Mouse (Mus musculus): ENCODE measurements around the gene Smndc1.

Gene Smndc1

GRCm38 (mm10) chr19:53378421-53378820 lies 12.0 kb downstream of the Smndc1 start:
- DNase-seq, result no peak

DNA sequence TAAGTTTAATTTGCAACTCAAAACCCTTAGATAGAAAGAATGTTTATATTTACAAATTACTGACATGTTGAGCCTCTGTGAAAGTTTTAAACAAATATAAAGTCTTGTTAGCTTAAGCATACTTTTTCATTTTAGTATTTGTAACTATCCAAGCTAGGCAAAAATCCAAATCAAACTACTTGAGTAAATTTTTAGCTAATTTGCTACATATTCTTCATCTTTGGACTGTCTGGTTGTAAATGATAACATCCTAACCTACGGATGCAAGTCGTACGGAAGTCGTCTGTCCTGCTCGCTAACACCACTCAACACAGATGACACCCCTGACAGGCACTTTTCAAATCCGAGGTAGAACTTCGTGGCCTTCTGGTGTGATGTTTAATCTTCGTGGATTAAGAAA lies 12.7 kb downstream of the Smndc1 start:
- DNase-seq, result no peak

DNA sequence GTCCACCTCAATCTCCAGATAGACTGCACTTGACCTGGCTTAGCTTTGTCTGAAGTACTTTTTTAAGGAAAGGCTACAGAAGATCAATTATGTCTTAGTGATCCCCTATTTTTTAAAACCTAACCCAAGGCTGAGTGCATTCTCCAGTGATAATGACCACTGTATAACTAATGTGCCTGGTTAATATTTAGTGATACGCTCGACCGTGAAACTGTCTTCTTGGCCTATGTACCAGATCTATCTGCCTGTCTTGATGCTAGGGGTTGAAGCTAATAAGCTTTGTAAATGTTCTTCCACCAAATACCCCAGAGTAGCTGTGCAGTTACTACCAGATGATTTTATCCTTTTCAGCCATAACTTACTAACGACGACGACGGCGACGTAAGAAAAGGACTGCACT lies 14.6 kb downstream of the Smndc1 start:
- peak; percentile 57 for DNase-seq

GRCm38 (mm10) chr19:53375299-53375698 lies 15.1 kb downstream of the Smndc1 start:
- DNase-seq, result no peak

DNA sequence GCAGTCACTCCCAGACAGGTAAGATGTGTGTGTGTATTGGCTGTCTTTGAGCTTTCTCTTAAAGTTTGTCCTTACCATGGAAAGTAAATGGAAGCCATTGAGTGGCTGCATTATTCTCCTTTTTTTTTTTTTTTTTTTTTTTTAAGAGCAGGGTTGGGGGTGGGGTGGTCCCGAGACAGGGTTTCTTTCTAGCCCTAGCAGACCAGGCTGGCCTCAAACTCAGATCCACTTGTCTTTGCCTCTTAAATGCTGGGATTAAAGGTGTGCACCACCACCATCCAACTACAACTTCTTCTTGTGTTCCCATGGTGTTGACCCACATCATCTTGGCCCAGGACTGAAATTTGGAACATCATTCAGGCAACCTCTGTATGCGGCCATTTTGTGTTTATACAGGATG lies 16.8 kb downstream of the Smndc1 start:
- no peak for DNase-seq

- DNase-seq, result no peak
Measured at GRCm38 (mm10) chr19:53371666-53372065, 18.7 kb downstream of the Smndc1 start, which contains the start of gene Gm10197. Gm10197 (minus strand) TSS chr19:53371766.

- DNase-seq, result no peak
Measured at GRCm38 (mm10) chr19:53370233-53370632, 20.1 kb downstream of the Smndc1 start.

DNA sequence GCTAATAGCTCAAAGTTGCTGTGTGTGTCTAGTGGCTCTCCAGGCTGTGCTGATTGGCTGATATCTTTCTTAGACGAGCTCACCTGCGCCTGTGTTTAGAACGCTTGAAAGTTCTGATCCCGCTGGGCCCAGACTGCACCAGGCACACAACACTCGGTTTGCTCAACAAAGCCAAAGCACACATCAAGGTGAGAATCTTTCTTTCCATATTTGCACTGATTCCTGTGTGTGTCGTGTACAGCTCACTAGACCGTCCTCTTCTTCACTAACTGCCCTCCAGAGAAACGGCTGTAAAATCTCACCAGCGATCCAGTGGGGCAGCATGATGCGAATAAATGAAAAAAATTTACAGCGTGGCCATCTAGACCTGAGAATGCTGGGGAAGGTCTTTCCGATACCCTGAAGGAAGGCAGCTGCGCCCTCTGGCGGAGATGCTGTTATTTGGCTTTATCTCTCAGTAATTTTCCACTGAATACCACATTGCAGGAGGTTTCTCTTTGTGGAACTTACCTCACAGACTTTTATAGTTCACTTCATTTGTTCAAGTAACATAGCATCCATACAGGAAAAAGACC lies 20.8 kb downstream of the Smndc1 start:
- peak; percentile 91 for DNase-seq

GRCm38 (mm10) chr19:53366881-53367280 lies 23.5 kb downstream of the Smndc1 start:
- no peak for DNase-seq

DNA sequence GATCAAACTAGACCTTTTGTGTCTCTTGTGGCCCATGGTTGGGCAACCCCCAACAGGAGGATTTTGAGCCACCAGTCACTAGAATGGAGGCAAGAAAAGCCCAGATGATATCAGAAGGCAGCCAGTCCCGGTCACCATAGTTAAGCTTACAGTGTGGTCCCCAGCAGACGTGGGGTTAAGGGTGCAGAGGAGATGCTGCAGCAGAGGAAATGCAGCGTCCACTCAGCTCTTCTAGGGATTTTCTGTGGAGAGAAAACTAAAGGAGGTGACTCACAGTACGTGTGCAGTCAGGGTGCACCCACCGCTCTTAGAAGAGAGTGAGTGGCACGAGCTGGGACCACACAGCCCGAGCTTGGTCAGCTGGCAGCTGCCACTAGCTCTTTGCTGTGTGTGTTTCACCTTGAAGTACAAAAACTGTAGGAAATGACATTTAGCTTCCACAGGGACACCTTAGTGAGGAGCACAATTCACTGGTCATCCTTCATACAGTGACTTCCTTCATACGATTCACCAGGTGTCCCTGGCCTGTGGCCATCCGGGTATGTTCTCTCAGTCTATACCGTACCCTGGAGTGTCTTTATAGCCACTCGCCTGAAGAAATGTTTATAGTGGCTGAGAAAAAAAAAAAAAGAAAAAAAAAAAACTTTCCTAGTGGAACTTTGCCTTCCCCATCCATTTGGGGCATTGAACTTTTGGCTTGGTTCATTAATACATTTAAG lies 24.2 kb downstream of the Smndc1 start:
- DNase-seq, result no peak

- DNase-seq, result peak; percentile 88
Measured at GRCm38 (mm10) chr19:53364963-53365362, 25.4 kb downstream of the Smndc1 start.

GRCm38 (mm10) chr19:53364551-53364950 lies 25.8 kb downstream of the Smndc1 start:
- DNase-seq, result no peak

DNA sequence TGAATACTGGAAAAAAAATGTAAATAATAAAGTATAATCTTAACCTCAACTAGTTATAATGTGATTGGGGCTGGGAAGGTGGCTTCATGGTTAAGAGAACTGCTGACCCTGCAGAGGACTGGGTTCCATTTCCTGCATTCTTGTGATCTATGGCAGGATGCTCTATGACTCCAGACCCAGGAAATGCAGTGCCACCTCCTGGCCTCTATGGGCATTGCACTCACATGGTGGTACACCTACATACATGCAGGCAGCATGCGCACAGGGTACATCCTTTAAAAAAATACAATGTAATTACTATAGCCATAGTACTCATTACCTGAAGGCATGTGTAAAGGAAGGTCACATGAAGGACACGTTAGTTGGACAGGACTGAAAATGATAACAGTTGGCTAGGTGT lies 27.4 kb downstream of the Smndc1 start:
- DNase-seq, result no peak

DNA sequence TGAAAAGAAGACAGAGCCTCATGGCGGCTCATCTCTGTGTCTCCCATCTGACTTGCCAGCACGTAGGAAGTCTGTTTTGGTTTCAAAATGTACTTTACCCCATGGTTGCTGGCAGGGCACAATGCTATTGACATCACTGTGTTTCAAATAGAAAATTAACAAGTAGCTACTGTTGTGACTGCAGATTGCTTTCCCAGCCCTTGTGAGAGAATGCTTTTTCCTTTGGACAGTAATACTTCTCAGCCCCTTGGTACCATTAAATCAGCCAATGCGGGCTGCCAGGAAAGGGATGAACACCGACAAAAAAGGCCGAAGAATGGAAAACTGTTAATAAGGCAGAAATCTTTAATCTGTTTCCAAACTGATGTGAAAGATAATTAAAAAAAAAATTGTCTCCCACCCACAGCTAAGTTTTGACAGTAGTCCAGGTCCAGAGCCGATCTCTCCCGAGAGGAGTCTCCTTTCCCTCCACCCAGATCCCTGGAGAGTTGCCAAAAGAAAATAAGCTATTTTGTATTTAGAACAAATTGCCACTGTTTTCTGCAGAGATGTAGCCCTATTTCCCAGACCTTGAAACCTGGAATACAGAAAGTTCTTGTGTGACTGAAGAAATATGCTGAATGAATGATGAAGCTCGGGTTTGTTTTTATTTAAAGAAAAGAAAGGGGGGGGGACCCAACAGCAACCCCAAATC lies 30.0 kb downstream of the Smndc1 start:
- peak; percentile 52 for DNase-seq

- peak; percentile 62 for DNase-seq
Measured at GRCm38 (mm10) chr19:53359160-53360033, 31.0 kb downstream of the Smndc1 start.

DNA sequence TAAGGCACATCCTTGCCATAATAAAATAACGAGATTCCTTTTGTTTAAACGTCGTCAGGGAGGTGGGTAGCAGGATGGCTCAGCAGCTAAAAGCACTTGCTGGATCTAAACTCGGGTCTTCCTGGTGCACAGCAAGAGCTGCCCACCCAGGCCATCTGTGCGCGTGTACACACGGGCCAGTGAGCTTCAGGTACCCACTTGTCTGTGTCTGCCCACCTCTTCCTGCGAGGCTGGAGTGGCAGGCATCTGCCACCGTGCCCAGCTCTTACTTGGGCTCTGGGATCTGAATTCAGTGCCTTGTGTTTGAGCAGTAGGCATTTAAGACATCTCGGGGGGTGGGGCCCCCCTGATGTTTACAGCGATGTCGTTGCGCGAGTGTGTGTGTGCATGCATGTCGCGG lies 35.3 kb downstream of the Smndc1 start:
- DNase-seq, result no peak

DNA sequence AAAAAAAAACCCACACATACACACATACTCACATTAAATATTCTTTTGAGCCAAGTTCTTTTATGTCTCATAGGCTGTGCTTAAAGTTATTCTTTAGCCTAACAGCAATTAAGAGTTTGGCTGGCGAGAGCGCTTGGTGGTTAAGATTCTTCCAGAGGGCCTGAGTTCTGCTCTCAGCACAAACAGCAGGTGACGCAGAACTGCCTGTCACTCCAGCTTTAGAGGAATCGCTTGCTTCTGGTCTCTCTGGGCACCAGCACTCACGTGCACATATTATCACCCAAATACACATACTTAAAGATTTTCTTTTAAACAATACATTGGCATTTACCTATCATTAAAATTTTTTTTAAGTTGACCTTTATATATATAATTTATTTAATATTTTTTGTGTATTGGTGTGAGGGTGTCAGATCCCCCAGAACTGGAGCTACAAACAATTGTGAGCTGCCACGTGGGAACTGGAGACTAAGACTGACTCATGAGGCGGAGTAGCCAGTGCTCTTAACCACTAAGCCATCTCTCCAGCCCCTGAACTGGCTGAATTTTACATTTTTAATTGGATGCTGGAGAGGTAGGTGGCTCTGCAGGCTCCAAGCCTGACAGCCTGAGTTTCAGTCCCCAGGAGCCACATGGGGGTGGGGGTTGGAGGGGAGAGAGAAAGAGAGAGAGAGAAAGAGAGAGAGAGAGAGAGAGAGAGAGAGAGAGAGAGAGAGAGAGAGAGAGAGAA lies 35.9 kb downstream of the Smndc1 start:
- DNase-seq, result no peak

DNA sequence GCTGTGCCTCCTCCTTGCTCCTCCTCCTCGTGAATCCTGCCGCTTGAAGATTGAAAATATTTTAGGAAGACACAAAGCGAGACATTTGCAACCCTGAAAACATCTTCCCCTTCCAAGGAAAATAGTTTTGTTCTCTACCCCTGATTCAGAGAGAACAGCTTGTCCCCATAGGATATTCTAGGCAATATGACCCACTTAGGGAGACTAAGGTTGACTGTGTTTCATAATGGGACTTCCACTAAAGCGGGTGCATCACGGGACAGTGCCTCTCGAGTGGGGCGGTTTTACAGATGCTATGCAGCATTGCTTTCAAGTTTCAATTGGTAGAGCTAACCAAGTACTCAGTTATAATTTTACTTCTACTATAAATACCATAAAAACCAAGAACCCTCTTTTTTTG lies 36.5 kb downstream of the Smndc1 start:
- DNase-seq, result no peak

GRCm38 (mm10) chr19:53345766-53346165 lies 44.6 kb downstream of the Smndc1 start:
- DNase-seq, result no peak

DNA sequence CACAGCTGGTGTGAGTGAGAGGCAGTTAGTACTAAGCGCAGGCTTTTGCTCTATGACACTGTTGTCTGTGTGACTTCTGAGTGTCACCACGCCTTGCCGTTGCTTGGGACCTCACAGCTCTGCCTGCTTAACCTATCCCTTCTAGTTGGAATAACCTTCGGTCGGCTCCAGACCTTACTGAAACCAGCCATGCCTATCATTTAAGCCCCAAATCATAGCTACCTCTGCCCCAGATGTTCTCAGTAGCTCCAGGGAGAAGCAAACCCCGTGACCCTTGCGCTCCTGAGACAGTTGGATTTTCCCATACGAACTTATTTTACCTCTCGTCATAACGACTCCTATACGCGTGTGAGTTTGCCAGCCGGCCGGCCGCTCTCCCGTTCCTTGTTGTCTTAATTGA lies 46.3 kb downstream of the Smndc1 start:
- peak; percentile 46 for DNase-seq

DNA sequence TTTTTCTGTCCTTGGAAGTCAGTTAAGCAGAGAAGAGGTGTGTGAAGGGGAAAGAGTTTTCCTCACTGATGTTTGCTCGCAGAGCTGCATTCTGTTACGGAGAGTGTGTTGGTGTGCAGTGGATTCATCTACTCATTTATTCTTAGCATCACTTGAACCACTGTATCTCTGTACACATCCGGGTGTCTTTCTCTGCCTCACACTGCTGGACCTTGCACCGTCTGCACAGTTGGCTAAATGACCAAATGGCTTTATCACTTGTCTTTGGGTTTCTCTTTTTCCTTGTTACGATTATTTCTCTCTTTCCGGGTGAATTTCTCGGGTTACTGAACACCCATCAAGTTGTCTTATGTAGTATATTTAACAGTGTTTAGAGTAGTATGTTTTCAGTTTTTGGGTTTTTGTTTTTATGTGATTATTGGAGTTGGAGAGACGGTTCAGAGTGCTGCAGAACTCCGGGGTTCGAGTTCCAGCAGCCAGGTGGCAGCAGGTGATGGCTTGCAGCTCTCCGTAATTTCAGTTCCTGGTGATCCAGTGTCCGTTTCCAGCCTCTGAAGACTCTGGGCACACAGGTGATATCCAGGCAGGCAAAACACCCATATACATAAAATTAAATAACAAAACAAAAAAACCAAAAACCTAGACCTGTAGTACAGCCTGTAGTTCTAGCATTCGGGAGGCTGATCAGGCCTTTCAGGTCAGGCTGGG lies 47.0 kb downstream of the Smndc1 start:
- DNase-seq, result no peak

DNA sequence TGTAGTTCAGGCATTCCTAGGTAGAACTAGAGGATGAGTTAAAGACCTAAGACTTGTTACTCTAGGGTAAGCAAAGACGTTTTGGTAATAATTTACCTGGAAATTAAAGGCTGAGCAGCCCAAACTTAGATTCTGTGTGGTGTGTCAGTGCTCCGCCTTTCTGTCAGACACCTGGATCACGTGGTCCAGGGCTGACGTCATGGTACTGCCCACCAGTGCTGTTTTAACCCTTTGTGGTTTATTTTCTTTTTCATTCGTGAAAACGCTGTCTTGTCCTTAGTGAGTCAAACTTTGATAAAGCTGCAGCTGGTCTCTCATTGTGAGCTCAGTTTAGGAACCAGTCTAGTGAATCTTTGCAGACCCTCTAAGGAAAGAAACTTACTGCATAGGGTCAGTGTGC lies 50.0 kb downstream of the Smndc1 start:
- peak; percentile 77 for DNase-seq
